Mouse (Mus musculus) CH12F3 (cell line): ENCODE results near the gene Grin2d.

Experiments used
- in situ Hi-C: fragments of 300-500 bp; cut with MboI; formaldehyde crosslinking; loops from 2 replicates; pipeline ENCODE4 v1.14.3; 2020; ENCODE audit warnings: low sequenced_read_pairs

Gene Grin2d

DNA sequence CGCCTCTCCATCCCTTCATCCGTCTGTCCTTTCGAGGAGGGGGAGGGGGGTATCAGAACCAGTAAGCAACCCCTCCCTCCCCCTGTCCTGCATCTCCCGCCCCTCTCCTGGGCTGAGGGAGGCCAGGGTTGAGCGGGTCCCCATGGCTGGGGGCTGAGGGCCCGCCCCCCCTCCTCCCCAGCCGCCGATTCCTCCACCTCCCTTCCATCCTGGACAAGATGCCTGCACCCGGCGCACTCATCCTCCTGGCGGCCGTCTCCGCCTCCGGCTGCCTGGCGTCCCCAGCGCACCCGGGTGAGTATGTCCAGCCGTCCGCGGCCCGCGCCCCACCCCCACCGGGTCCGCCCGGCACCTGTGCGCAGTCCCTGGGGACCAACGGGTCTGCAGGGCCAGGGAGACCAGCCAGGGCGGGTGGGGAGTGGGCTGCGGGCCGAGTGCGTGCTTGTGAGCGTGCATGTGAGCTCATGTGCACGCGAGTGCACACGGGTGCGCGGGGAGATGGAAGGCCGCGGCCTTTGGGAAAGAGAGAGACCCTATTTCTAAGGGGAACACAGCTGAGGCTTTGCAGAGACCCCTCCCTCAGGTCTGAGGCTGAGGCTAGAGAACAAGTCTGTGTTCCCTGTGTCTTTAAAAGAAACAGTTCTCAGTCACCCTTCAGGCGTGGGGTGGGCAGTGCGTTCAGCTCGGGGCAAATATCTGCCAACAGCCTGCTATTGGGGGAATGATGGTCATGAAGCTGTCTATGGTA lies 92.6 kb downstream of the Grin2d start:
- in situ Hi-C loops = no loop called here

DNA sequence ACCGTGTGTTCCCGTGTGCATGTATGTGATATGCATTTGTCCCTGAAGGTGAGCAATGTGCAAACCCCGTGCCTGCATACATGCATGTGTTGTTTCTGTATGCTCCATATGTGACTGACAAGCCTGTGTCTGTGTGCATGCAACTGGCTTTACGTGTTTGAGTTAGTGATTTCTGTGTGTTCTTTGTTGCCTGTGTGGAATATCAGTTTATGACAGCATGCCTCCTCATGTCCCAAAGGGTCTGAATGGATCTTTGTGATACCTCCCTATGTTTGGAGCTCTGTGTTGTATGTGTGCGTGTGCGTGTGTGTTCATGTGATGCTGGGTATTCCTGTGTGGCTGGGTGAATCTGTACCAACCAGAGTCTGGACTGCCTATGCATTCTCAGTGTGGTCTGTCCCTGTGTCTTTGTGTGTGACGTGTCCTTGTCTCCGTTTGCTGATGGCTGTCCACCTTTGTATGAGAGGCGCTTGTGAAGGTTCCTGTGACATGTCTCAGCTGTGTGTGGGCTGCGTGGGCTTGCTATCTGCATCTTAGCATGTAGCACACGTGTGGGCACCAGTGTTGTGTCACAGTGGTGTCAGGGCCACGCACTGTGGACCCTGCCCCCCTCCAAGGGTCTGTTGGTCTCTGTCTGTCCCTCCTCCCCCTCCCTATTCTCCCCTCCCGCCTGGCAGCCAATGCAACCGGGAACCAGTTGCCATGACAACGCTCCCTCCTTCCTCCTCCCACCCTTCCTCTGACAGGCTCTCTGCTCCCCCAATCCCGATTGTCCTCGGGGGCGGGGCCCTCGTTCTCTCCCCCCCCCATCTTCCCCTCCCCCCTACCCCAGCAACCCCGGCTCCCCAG lies 93.4 kb downstream of the Grin2d start, which contains the start of gene Sult2b1:
Sult2b1 (minus strand) TSS at position 146 of the 849 bp plus-strand sequence.
- in situ Hi-C loops = no loop called here

DNA sequence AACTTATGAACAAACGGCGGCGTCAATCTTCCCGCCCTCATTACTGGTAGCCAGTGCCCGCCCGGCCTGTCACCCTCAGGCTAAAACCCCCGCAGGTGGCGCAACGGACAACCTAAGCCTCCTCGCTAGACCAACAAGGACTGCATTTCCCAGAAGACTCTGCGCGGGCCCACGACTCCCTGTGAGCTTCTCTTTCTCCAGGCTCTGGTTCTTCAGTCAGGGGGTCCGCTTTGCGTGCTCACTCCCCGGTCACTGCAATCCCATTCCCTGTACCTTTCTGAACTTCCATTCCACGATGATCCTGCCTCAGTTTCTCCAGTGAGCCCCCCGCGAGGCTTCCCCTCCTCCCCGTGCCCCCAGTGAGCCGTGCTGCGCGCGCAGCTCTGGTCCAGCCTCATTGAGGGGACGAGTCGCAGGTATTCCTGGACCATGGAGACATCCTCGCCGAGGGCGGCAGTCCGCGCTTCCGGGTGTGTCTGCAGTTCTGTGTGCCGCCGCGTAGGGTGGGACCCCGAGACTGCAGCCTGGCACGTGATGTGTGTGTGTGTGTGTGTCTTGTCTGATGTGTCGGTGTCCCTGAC lies 94.6 kb downstream of the Grin2d start, which contains the start of gene Lmtk3:
Lmtk3 (plus strand) TSS at position 228 of the 581 bp plus-strand sequence.
- in situ Hi-C loops = no loop called here

DNA sequence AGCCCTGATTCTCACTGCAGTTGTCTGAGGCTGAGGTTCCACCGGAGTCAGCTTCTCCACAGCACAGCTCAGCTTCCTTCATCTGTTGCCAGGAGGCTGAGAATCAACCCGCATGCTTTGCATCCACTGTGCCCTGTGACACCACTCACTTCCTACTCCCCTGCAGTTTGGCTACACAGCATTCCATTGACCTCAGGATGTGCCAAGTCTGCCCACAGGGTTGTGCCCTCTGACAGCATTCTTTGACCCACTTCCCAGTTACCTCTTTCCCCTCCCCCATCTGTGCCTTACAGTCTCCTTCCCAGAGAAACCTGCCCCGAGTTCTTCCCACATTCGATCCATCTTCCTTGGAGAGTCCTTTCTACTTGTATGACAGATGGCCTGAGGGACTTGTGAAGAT lies 95.9 kb downstream of the Grin2d start:
- in situ Hi-C loops = no loop called here
